Mouse (Mus musculus) limb, embryonic 11.5 days (tissue): ENCODE results near the gene Camk2g. TPM values are rescaled to one million over a fixed set of nuclear protein-coding genes. Genes with fewer than 3 reads are reported as not detected.

Experiments used
- ATAC-seq: fragments of 200-750 bp; cut with Nextera tagmentation; 2 replicates; pipeline ENCODE4 v1.8.0; 2017; ENCODE audit warnings: low read depth; ENCODE audit not compliant: insufficient number of reproducible peaks, low FRiP score, low TSS enrichment
- DNase-seq: peaks from one replicate; pipeline ENCODE4 v3.0.0-alpha.2; 2015; ENCODE audit warnings: low spot score
- H3K27ac ChIP-seq: fragments of 300-500 bp; sonication (generic); replicated peaks from 2 replicates; pipeline ENCODE4 v1.5.1; 2014; ENCODE audit warnings: low read depth, mild to moderate bottlenecking, low read length
- H3K27me3 ChIP-seq: fragments of 300-500 bp; sonication (generic); 2 replicates; pipeline ENCODE4 v1.6.1; 2014; ENCODE audit warnings: mild to moderate bottlenecking, low read length, mixed read lengths; ENCODE audit not compliant: control insufficient read depth, insufficient read depth
- H3K36me3 ChIP-seq: fragments of 300-500 bp; sonication (generic); 2 replicates; pipeline ENCODE4 v1.6.1; 2014; ENCODE audit warnings: mild to moderate bottlenecking, low read length, moderate library complexity, mixed read lengths; ENCODE audit not compliant: control insufficient read depth, insufficient read depth
- H3K4me1 ChIP-seq: fragments of 300-500 bp; sonication (generic); 2 replicates; pipeline ENCODE4 v1.6.1; 2014; ENCODE audit warnings: low read length, mixed read lengths; ENCODE audit not compliant: control insufficient read depth, insufficient read depth
- H3K4me2 ChIP-seq: fragments of 300-500 bp; sonication (generic); 2 replicates; pipeline ENCODE4 v1.6.1; 2014; ENCODE audit warnings: low read depth, mild to moderate bottlenecking, moderate library complexity; ENCODE audit not compliant: severe bottlenecking
- H3K4me3 ChIP-seq: fragments of 300-500 bp; sonication (generic); 2 replicates; pipeline ENCODE4 v1.5.1; 2014; ENCODE audit warnings: low read depth, low read length
- H3K9ac ChIP-seq: fragments of 300-500 bp; sonication (generic); 2 replicates; pipeline ENCODE4 v1.6.1; 2014; ENCODE audit warnings: mild to moderate bottlenecking, low read length
- H3K9me3 ChIP-seq: fragments of 300-500 bp; sonication (generic); 2 replicates; pipeline ENCODE4 v1.6.1; 2016; ENCODE audit warnings: low read length; ENCODE audit not compliant: control insufficient read depth
- WGBS: fragments of 180-500 bp; shearing (Covaris S2); extraction: QIAGEN DNeasy Blood & Tissue Kit; methylation state at CpG from one replicate; pipeline ENCODE4 v1.1.7; 2014; 5-methylcytosine and 5-hydroxymethylcytosine counted together
- polyA plus RNA-seq: library from polyadenylated mRNA; unstranded; fragments of >200 nt; fragmentation: Nextera tagmentation; extraction: Ambion mirVana; gene quantifications from 2 replicates; pipeline ENCODE4 v1.2.1, GENCODE M21; 2014

Camk2g gene
- polyA plus RNA-seq, 1 experiment from 2014 or later = 60.2 TPM

GRCm38 (mm10) chr14:20792922-20793757 lies 748 bp downstream of the Camk2g start:
- 1% methylated on average over 42 of the region's 57 CpGs for WGBS
- H3K4me1 ChIP-seq = peaks cover 16% of the 10 kb centered on the region

GRCm38 (mm10) chr14:20792243-20792921 lies 1.5 kb downstream of the Camk2g start:
- Histone ChIP-seq H3K27ac (no peak overlapping the region), H3K4me2 (peak overlapping the region; percentile 84), H3K4me3 (peak overlapping the region; percentile 88), H3K4me1 (peaks cover 16% of the 10 kb centered on the region), H3K27me3 (no peaks in the 10 kb centered on the region), H3K9me3 (no peaks in the 10 kb centered on the region), H3K9ac (peak overlapping the region; percentile 76; the same call in 1 of the 2 replicates), H3K36me3 (peaks cover 2% of the 10 kb centered on the region; the same call in 1 of the 2 replicates)
- ATAC-seq = no peak
- no peak for DNase-seq
- 69% methylated on average over 8 of the region's 8 CpGs for WGBS

More at GRCm38 (mm10) chr14:20792922-20793757, 748 bp downstream of the Camk2g start:
- Histone ChIP-seq H3K9me3 (no peaks in the 10 kb centered on the region), H3K36me3 (peaks cover 2% of the 10 kb centered on the region; the same call in 1 of the 2 replicates), H3K27ac (peak overlapping the region; percentile 76; the same call in 1 of the 2 replicates), H3K27me3 (no peaks in the 10 kb centered on the region), H3K4me2 (peak overlapping the region; percentile 84), H3K9ac (peak overlapping the region; percentile 76), H3K4me3 (peak overlapping the region; percentile 88)
- peak; percentile 67 for ATAC-seq
- DNase-seq = peak; percentile 70

GRCm38 (mm10) chr14:20791511-20792242 lies 2.2 kb downstream of the Camk2g start:
- Histone ChIP-seq H3K36me3 (peaks cover 2% of the 10 kb centered on the region; the same call in 1 of the 2 replicates), H3K4me1 (peaks cover 17% of the 10 kb centered on the region), H3K4me2 (no peak overlapping the region; the same call in 1 of the 2 replicates)

GRCm38 (mm10) chr14:20790996-20791395 lies 2.9 kb downstream of the Camk2g start:
- no peak overlapping the region for H3K9ac ChIP-seq

More at GRCm38 (mm10) chr14:20791511-20792242, 2.2 kb downstream of the Camk2g start:
- H3K27ac ChIP-seq = no peak overlapping the region
- no peak overlapping the region for H3K9ac ChIP-seq
- no peak overlapping the region for H3K4me3 ChIP-seq
- no peak for ATAC-seq
- H3K27me3 ChIP-seq = no peaks in the 10 kb centered on the region
- H3K9me3 ChIP-seq = no peaks in the 10 kb centered on the region
- DNase-seq = no peak
- 83% methylated on average over 16 of the region's 16 CpGs for WGBS

GRCm38 (mm10) chr14:20790445-20790844 lies 3.4 kb downstream of the Camk2g start:
- ATAC-seq = no peak
- no peak overlapping the region for H3K27ac ChIP-seq
- no peak overlapping the region for H3K4me2 ChIP-seq
- peaks cover 16% of the 10 kb centered on the region for H3K4me1 ChIP-seq
- no peak overlapping the region for H3K9ac ChIP-seq
- H3K4me3 ChIP-seq = no peak overlapping the region
- no peak for DNase-seq
- no peaks in the 10 kb centered on the region for H3K9me3 ChIP-seq
- H3K27me3 ChIP-seq = no peaks in the 10 kb centered on the region
- peaks cover 3% of the 10 kb centered on the region; the same call in 1 of the 2 replicates for H3K36me3 ChIP-seq
- WGBS = 97% methylated on average over 5 of the region's 5 CpGs

More at GRCm38 (mm10) chr14:20790996-20791395, 2.9 kb downstream of the Camk2g start:
- Histone ChIP-seq H3K27ac (no peak overlapping the region), H3K4me3 (no peak overlapping the region), H3K4me1 (peaks cover 20% of the 10 kb centered on the region), H3K4me2 (no peak overlapping the region), H3K27me3 (no peaks in the 10 kb centered on the region), H3K36me3 (peaks cover 2% of the 10 kb centered on the region; the same call in 1 of the 2 replicates), H3K9me3 (no peaks in the 10 kb centered on the region)
- DNase-seq (no peak), ATAC-seq (no peak)
- WGBS = 98% methylated on average over 6 of the region's 6 CpGs

GRCm38 (mm10) chr14:20789593-20789992 lies 4.3 kb downstream of the Camk2g start:
- no peak overlapping the region for H3K4me2 ChIP-seq
- H3K36me3 ChIP-seq = peaks cover 4% of the 10 kb centered on the region; the same call in 1 of the 2 replicates
- ATAC-seq = no peak
- no peak for DNase-seq
- no peaks in the 10 kb centered on the region for H3K9me3 ChIP-seq
- H3K4me3 ChIP-seq = no peak overlapping the region
- H3K4me1 ChIP-seq = peaks cover 14% of the 10 kb centered on the region
- 90% methylated on average over 4 of the region's 4 CpGs for WGBS
- H3K27ac ChIP-seq = no peak overlapping the region
- H3K27me3 ChIP-seq = no peaks in the 10 kb centered on the region
- no peak overlapping the region for H3K9ac ChIP-seq

- no peak overlapping the region for H3K4me2 ChIP-seq
- no peak overlapping the region for H3K4me3 ChIP-seq
- ATAC-seq = no peak
- H3K9me3 ChIP-seq = no peaks in the 10 kb centered on the region
- H3K9ac ChIP-seq = no peak overlapping the region
- no peaks in the 10 kb centered on the region for H3K27me3 ChIP-seq
- DNase-seq = no peak
- H3K36me3 ChIP-seq = peaks cover 6% of the 10 kb centered on the region; the same call in 1 of the 2 replicates
- WGBS = 81% methylated on average over 3 of the region's 3 CpGs
- H3K4me1 ChIP-seq = peaks cover 14% of the 10 kb centered on the region
- no peak overlapping the region for H3K27ac ChIP-seq
Observed at GRCm38 (mm10) chr14:20788151-20788550, 5.7 kb downstream of the Camk2g start.

GRCm38 (mm10) chr14:20786611-20787015 lies 7.3 kb downstream of the Camk2g start:
- no peak overlapping the region for H3K4me2 ChIP-seq
- DNase-seq = no peak
- H3K4me3 ChIP-seq = no peak overlapping the region
- 85% methylated on average over 4 of the region's 4 CpGs for WGBS
- H3K27me3 ChIP-seq = no peaks in the 10 kb centered on the region
- H3K36me3 ChIP-seq = peaks cover 12% of the 10 kb centered on the region; the same call in 1 of the 2 replicates
- no peak overlapping the region for H3K27ac ChIP-seq
- no peak overlapping the region for H3K9ac ChIP-seq
- no peak for ATAC-seq
- 0 out of 2 replicates have a peak, but pooled peaks cover 8% of the 10 kb centered on the region for H3K4me1 ChIP-seq
- H3K9me3 ChIP-seq = no peaks in the 10 kb centered on the region
